23 mouse cellular contexts compared by ENCODE assay signal in genomic region chr7:143986281-143986680, GRCm38 (mm10). TPM values are rescaled to one million over a fixed set of nuclear protein-coding genes. Genes with fewer than 3 reads are reported as not detected.
A peak's percentile ranks its signal among the peaks of the same experiment; 100 is the strongest.
DNase-seq lines count a peak whose midpoint lies in the region; ATAC-seq and TF ChIP-seq lines count a peak whose summit lies in the region.
"Had no signal": no experiment of that assay in that cellular context is flagged by ENCODE, and none has a peak within 500 bp of the region (broad histone marks: within the 10 kb centered on the region; RNA-seq: fewer than 3 reads in every experiment).

No protein-coding gene starts in this region.

- no peak overlapping the region for H3K4me3 ChIP-seq in kidney, adult 2 months (ENCODE audit: insufficient read depth, low read depth, low read length)
- H3K4me3 ChIP-seq in stomach, postnatal 0 days (ENCODE audit: low read depth, low read length) = no peak overlapping the region
- H3K4me3 ChIP-seq in midbrain, embryonic 16.5 days (ENCODE audit: low read depth, low read length) = no peak overlapping the region
- H3K4me3 ChIP-seq in midbrain, embryonic 14.5 days (replicated peaks; ENCODE audit: low read depth, low read length) = no peak overlapping the region
- H3K4me3 ChIP-seq: embryonic facial prominence, embryonic 13.5 days; neural tube, embryonic 13.5 days had no signal

- H3K4me1 ChIP-seq in kidney, adult 2 months (ENCODE audit: control insufficient read depth, insufficient read depth, low read length) = peaks cover 35% of the 10 kb centered on the region
- H3K4me1 ChIP-seq in stomach, postnatal 0 days (replicated peaks; ENCODE audit: control insufficient read depth, insufficient read depth) = no peaks in the 10 kb centered on the region
- no peaks in the 10 kb centered on the region for H3K4me1 ChIP-seq in midbrain, embryonic 16.5 days (ENCODE audit: control insufficient read depth, insufficient read depth, low read length)
- no peaks in the 10 kb centered on the region for H3K4me1 ChIP-seq in midbrain, embryonic 14.5 days (ENCODE audit: control insufficient read depth, insufficient read depth, low read length)
- H3K4me1 ChIP-seq: embryonic facial prominence, embryonic 13.5 days; neural tube, embryonic 13.5 days had no signal

- H3K9me3 ChIP-seq in stomach, postnatal 0 days (ENCODE audit: control insufficient read depth, low read length) = no peaks in the 10 kb centered on the region
- H3K9me3 ChIP-seq in midbrain, embryonic 16.5 days (replicated peaks; ENCODE audit: control insufficient read depth, low read length, poor library complexity, severe bottlenecking) = no peaks in the 10 kb centered on the region
- no peaks in the 10 kb centered on the region for H3K9me3 ChIP-seq in midbrain, embryonic 14.5 days (ENCODE audit: control insufficient read depth, low read length)
- H3K9me3 ChIP-seq: embryonic facial prominence, embryonic 13.5 days; neural tube, embryonic 13.5 days had no signal

- no peak for TF ChIP-seq POLR2A in kidney, adult 2 months (IDR thresholded peaks at IDR 0.05; ENCODE audit: low read depth, low read length)

- ATAC-seq in stomach, postnatal 0 days (ENCODE audit: low FRiP score, low TSS enrichment) = peak; percentile 67; the same call in 1 of the 2 replicates
- ATAC-seq in midbrain, embryonic 16.5 days = no peak
- ATAC-seq in midbrain, embryonic 14.5 days (ENCODE audit: low FRiP score, low TSS enrichment) = no peak
- ATAC-seq: forebrain, postnatal 0 days; hindbrain, postnatal 0 days had no signal

- 29% methylated on average over 2 of the region's 2 CpGs for WGBS in kidney, adult 2 months
- whole genome bisulfite sequencing in stomach, postnatal 0 days = 68% methylated on average over 2 of the region's 2 CpGs
- 92% methylated on average over 2 of the region's 2 CpGs for WGBS in midbrain, embryonic 16.5 days
- 93% methylated on average over 2 of the region's 2 CpGs for WGBS in midbrain, embryonic 14.5 days

- H3K27me3 ChIP-seq in kidney, adult 2 months (replicated peaks; ENCODE audit: control insufficient read depth, insufficient read depth, low read length) = no peaks in the 10 kb centered on the region
- no peaks in the 10 kb centered on the region for H3K27me3 ChIP-seq in stomach, postnatal 0 days (ENCODE audit: control insufficient read depth, insufficient read depth, low read length)
- no peaks in the 10 kb centered on the region for H3K27me3 ChIP-seq in midbrain, embryonic 16.5 days (ENCODE audit: control insufficient read depth, insufficient read depth, low read depth, low read length)
- 0 out of 2 replicates have a peak, but pooled peaks cover 3% of the 10 kb centered on the region for H3K27me3 ChIP-seq in midbrain, embryonic 14.5 days (ENCODE audit: control insufficient read depth, insufficient read depth, low read length)

- TF ChIP-seq EP300 in stomach, postnatal 0 days (optimal IDR thresholded peaks at IDR 0.05) = no peak

- H3K9ac ChIP-seq in stomach, postnatal 0 days (ENCODE audit: low read length) = no peak overlapping the region
- no peak overlapping the region for H3K9ac ChIP-seq in midbrain, embryonic 16.5 days (ENCODE audit: low read depth, low read length)
- no peak overlapping the region for H3K9ac ChIP-seq in midbrain, embryonic 14.5 days (replicated peaks; ENCODE audit: low read length)
- H3K9ac ChIP-seq: embryonic facial prominence, embryonic 13.5 days; forebrain, postnatal 0 days; liver, embryonic 14.5 days; neural tube, embryonic 13.5 days had no signal

- no peaks in the 10 kb centered on the region for H3K36me3 ChIP-seq in kidney, adult 2 months (ENCODE audit: control insufficient read depth, insufficient read depth, low read length)
- no peaks in the 10 kb centered on the region for H3K36me3 ChIP-seq in stomach, postnatal 0 days (ENCODE audit: control insufficient read depth, insufficient read depth, low read length)
- no peaks in the 10 kb centered on the region for H3K36me3 ChIP-seq in midbrain, embryonic 16.5 days (ENCODE audit: control insufficient read depth, insufficient read depth, low read length)
- H3K36me3 ChIP-seq in midbrain, embryonic 14.5 days (ENCODE audit: control insufficient read depth, insufficient read depth, low read length) = no peaks in the 10 kb centered on the region
- H3K36me3 ChIP-seq: embryonic facial prominence, embryonic 13.5 days; neural tube, embryonic 13.5 days had no signal

- DNase-seq in lung, adult 18-20 months = peak; percentile 8 to 39
- no peak for DNase-seq in lung, postnatal 10 days
- peak; percentile 82 for DNase-seq in kidney, adult 2 months
- peak; percentile 35 to 80 for DNase-seq in kidney, postnatal 25 days
- DNase-seq in stomach, postnatal 0 days (ENCODE audit: low spot score) = peak; percentile 36
- DNase-seq in adrenal gland, adult 2 months = no peak
- no peak for DNase-seq in midbrain, embryonic 14.5 days
- DNase-seq: adrenal gland, postnatal 25 days; B cell, adult 2 months; cerebellum, adult 2 months; forebrain, postnatal 0 days; heart, adult 11 months; heart, postnatal 4 days; layer of hippocampus, postnatal 36 days; right cerebral cortex, postnatal 4 days; thymus, adult 2 months had no signal

- no peak overlapping the region for H3K4me2 ChIP-seq in stomach, postnatal 0 days (replicated peaks; ENCODE audit: low read depth)
- no peak overlapping the region for H3K4me2 ChIP-seq in midbrain, embryonic 16.5 days (ENCODE audit: low read length)
- no peak overlapping the region for H3K4me2 ChIP-seq in midbrain, embryonic 14.5 days (ENCODE audit: low read length)
- H3K4me2 ChIP-seq: embryonic facial prominence, embryonic 13.5 days; neural tube, embryonic 13.5 days had no signal

- no peak for TF ChIP-seq CTCF in kidney, adult 2 months (conservative IDR thresholded peaks at IDR 0.05; ENCODE audit: insufficient read depth, insufficient read length, low read depth, low read length)
- no peak for TF ChIP-seq CTCF in stomach, postnatal 0 days (IDR thresholded peaks at IDR 0.05; ENCODE audit: low read depth)

- peak overlapping the region; percentile 92 for H3K27ac ChIP-seq in kidney, adult 2 months (ENCODE audit: insufficient read depth, low read depth, low read length)
- H3K27ac ChIP-seq in stomach, postnatal 0 days (replicated peaks) = no peak overlapping the region
- no peak overlapping the region for H3K27ac ChIP-seq in midbrain, embryonic 16.5 days (ENCODE audit: low read length)
- no peak overlapping the region for H3K27ac ChIP-seq in midbrain, embryonic 14.5 days (replicated peaks; ENCODE audit: low read depth, low read length)
- H3K27ac ChIP-seq: embryonic facial prominence, embryonic 13.5 days; hindbrain, postnatal 0 days; liver, embryonic 14.5 days; neural tube, embryonic 13.5 days had no signal

RNA-seq across cellular contexts. Expression of gene Shank2, which starts 15.4 kb away (rescaled TPM):
- 16.1 and 17.1 TPM in 2 replicates for polyA plus RNA-seq in kidney, adult 2 months (2012; rRNA removed)
- 0.68 and 0.69 TPM in 2 replicates for polyA plus RNA-seq in stomach, postnatal 0 days (2015; fragmentation: Nextera tagmentation; extraction: Ambion mirVana)
- 10 to 100 TPM in 1 of 2 experiments, 1 to 10 TPM in 1; 3.7 to 20.0 TPM for total RNA-seq in adrenal gland, adult 2 months (2021)
- polyA plus RNA-seq in adrenal gland, adult 2 months (2012; rRNA removed) = 1.4 and 2.4 TPM in 2 replicates
- 10.0 and 10.5 TPM in 2 replicates for polyA plus RNA-seq in midbrain, embryonic 16.5 days (2015; fragmentation: Nextera tagmentation; extraction: Ambion mirVana)
- polyA plus RNA-seq in midbrain, embryonic 14.5 days (2014; fragmentation: Nextera tagmentation; extraction: Ambion mirVana) = 9.1 and 9.4 TPM in 2 replicates
- total RNA-seq: common myeloid progenitor, adult 5-6 weeks; megakaryocyte-erythroid progenitor cell, adult 5-6 weeks had no signal

Comparison
In these comparisons a context has a peak if more than half of its experiments do, and no peak if none do; other contexts are left out.
1. DNase-seq: peak in lung, adult 18-20 months (2 of 2), kidney, adult 2 months (single experiment), kidney, postnatal 25 days (2 of 2) and stomach, postnatal 0 days (single experiment); none in lung, postnatal 10 days (single experiment), adrenal gland, adult 2 months (single experiment) and midbrain, embryonic 14.5 days (single experiment).